Mouse (Mus musculus) thymus, postnatal 36 days (tissue): Measurements from ENCODE around the gene Mad1l1.
"Not testable (repeated sequence)": the region's sequence is repeated elsewhere in the genome, so short reads cannot be mapped to it uniquely, and the experiment has no call there.

Experiments used
- DNase-seq, 2 experiments: peaks; one replicate each; pipeline ENCODE4 v3.0.0; 2022; ENCODE audit warnings: mixed read lengths in 2 of 2

The Mad1l1 gene

GRCm38 (mm10) chr5:140037587-140038233 is 283.6 kb downstream of the Mad1l1 start:
- peak; percentile 34 to 39 for DNase-seq

GRCm38 (mm10) chr5:140035641-140036040 is 285.7 kb downstream of the Mad1l1 start:
- no peak for DNase-seq

GRCm38 (mm10) chr5:140035025-140035330 is 286.4 kb downstream of the Mad1l1 start:
- DNase-seq = peak in 1 of 2 experiments; percentile 6

- no peak for DNase-seq
Measured at GRCm38 (mm10) chr5:140034300-140035024, 286.9 kb downstream of the Mad1l1 start.

GRCm38 (mm10) chr5:140026366-140026765 is 295.0 kb downstream of the Mad1l1 start:
- no peak for DNase-seq

GRCm38 (mm10) chr5:140025301-140025700 is 296.1 kb downstream of the Mad1l1 start:
- DNase-seq = no peak

GRCm38 (mm10) chr5:140023941-140024500 is 297.3 kb downstream of the Mad1l1 start:
- DNase-seq = no peak

GRCm38 (mm10) chr5:140022861-140023260 is 298.5 kb downstream of the Mad1l1 start:
- DNase-seq = no peak

- DNase-seq = no peak
Measured at GRCm38 (mm10) chr5:140021755-140022154, 299.6 kb downstream of the Mad1l1 start.

- DNase-seq = no peak
Measured at GRCm38 (mm10) chr5:140019616-140020015, 301.7 kb downstream of the Mad1l1 start.

GRCm38 (mm10) chr5:140018780-140019179 is 302.6 kb downstream of the Mad1l1 start:
- no peak for DNase-seq

GRCm38 (mm10) chr5:140016896-140017295 is 304.5 kb downstream of the Mad1l1 start:
- no peak for DNase-seq

GRCm38 (mm10) chr5:140013652-140014051 is 307.7 kb downstream of the Mad1l1 start:
- DNase-seq = no peak

GRCm38 (mm10) chr5:140012286-140012967 is 308.9 kb downstream of the Mad1l1 start:
- DNase-seq = no peak

GRCm38 (mm10) chr5:140010405-140010804 is 310.9 kb downstream of the Mad1l1 start:
- no peak for DNase-seq

GRCm38 (mm10) chr5:140009083-140009655 is 312.2 kb downstream of the Mad1l1 start:
- DNase-seq = no peak

- no peak for DNase-seq
Measured at GRCm38 (mm10) chr5:140008523-140008806, 312.9 kb downstream of the Mad1l1 start.

- no peak for DNase-seq
Measured at GRCm38 (mm10) chr5:140007656-140008522, 313.5 kb downstream of the Mad1l1 start.

- no peak for DNase-seq
Measured at GRCm38 (mm10) chr5:140006861-140007260, 314.5 kb downstream of the Mad1l1 start.

- DNase-seq = no peak
Measured at GRCm38 (mm10) chr5:140002541-140002940, 318.8 kb downstream of the Mad1l1 start.

- no peak for DNase-seq
Measured at GRCm38 (mm10) chr5:139998916-139999315, 322.4 kb downstream of the Mad1l1 start.

GRCm38 (mm10) chr5:139998321-139998720 is 323.0 kb downstream of the Mad1l1 start:
- not testable (repeated sequence) for DNase-seq
